Mouse (Mus musculus): ENCODE measurements around the gene Sccpdh. TPM values are rescaled to one million over a fixed set of nuclear protein-coding genes. Genes with fewer than 3 reads are reported as not detected.
"Not testable (repeated sequence)": the region's sequence is repeated elsewhere in the genome, so short reads cannot be mapped to it uniquely, and the experiment has no call there.

Sccpdh gene
- polyA plus RNA-seq, 1 experiment: 14.2 TPM

- Histone ChIP-seq H3K27ac (ENCODE audit: insufficient read depth, low read depth, low read length) (no peak overlapping the region), H3K4me3 (ENCODE audit: insufficient read depth, low read depth, low read length) (no peak overlapping the region), H3K36me3 (ENCODE audit: control insufficient read depth, insufficient read depth, low read length) (no peaks in the 10 kb centered on the region), H3K27me3 (replicated peaks; ENCODE audit: control insufficient read depth, insufficient read depth, low read length) (no peaks in the 10 kb centered on the region), H3K4me1 (ENCODE audit: control insufficient read depth, insufficient read depth, low read length) (no peaks in the 10 kb centered on the region)
- TF ChIP-seq POLR2A (IDR thresholded peaks at IDR 0.05; ENCODE audit: low read depth, low read length): no peak
- TF ChIP-seq CTCF (conservative IDR thresholded peaks at IDR 0.05; ENCODE audit: insufficient read depth, insufficient read length, low read depth, low read length): no peak
- 81% methylated on average over 11 of the region's 11 CpGs for WGBS
- no peak for DNase-seq
Observed at GRCm38 (mm10) chr1:179632746-179633413, 35.1 kb upstream of the Sccpdh start.

DNA sequence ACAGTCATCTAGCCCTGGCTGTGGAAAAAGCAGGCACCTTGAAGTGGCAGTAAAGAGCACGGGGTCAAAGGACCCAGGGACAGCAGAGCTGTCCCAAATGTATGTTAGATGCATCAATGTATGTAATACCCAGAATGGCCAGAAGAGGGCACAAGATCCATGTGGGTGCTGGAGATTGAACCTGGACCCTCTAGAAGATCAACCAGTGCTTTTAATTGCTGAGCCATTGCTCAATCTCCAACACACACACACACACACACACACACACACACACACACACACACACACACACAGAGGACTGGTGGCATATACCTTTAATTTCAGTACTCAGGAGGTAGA, 34.6 kb upstream of the Sccpdh start:
- Histone ChIP-seq H3K4me1 (ENCODE audit: control insufficient read depth, insufficient read depth, low read length) (no peaks in the 10 kb centered on the region), H3K36me3 (ENCODE audit: control insufficient read depth, insufficient read depth, low read length) (no peaks in the 10 kb centered on the region), H3K27ac (ENCODE audit: insufficient read depth, low read depth, low read length) (no peak overlapping the region), H3K4me3 (ENCODE audit: insufficient read depth, low read depth, low read length) (no peak overlapping the region), H3K27me3 (replicated peaks; ENCODE audit: control insufficient read depth, insufficient read depth, low read length) (no peaks in the 10 kb centered on the region)
- peak; percentile 43 for DNase-seq
- peak; percentile 40; the same call in 1 of the 2 replicates for TF ChIP-seq CTCF (conservative IDR thresholded peaks at IDR 0.05; ENCODE audit: insufficient read depth, insufficient read length, low read depth, low read length)
- no peak for TF ChIP-seq POLR2A (IDR thresholded peaks at IDR 0.05; ENCODE audit: low read depth, low read length)
- WGBS: 23% methylated on average over 1 of the region's 1 CpGs

DNA sequence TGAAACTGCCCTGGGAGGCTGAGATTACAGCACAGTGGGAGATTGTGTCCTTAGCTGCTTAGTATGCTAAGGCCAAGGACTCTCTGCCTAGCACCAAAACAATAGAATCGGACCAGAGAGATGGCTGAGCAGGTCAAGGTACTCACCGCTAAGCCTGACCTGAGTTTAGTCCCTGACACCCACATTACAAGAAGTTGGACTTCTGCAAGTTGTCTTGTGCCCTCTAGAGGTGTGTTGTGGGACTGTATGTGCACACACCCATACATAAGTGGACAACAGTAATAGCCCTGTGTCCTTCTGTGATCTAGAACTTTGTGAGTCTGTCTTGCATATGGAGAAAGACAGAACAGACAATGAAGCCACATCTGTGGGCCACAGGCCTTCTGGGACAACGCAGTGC, 33.9 kb upstream of the Sccpdh start:
- TF ChIP-seq POLR2A (IDR thresholded peaks at IDR 0.05; ENCODE audit: low read depth, low read length): no peak
- TF ChIP-seq CTCF (conservative IDR thresholded peaks at IDR 0.05; ENCODE audit: insufficient read depth, insufficient read length, low read depth, low read length): no peak
- no peak overlapping the region for H3K4me3 ChIP-seq (ENCODE audit: insufficient read depth, low read depth, low read length)
- H3K27me3 ChIP-seq (replicated peaks; ENCODE audit: control insufficient read depth, insufficient read depth, low read length): no peaks in the 10 kb centered on the region
- 88% methylated on average over 3 of the region's 3 CpGs for WGBS
- H3K36me3 ChIP-seq (ENCODE audit: control insufficient read depth, insufficient read depth, low read length): no peaks in the 10 kb centered on the region
- no peak overlapping the region for H3K27ac ChIP-seq (ENCODE audit: insufficient read depth, low read depth, low read length)
- H3K4me1 ChIP-seq (ENCODE audit: control insufficient read depth, insufficient read depth, low read length): no peaks in the 10 kb centered on the region
- no peak for DNase-seq

DNA sequence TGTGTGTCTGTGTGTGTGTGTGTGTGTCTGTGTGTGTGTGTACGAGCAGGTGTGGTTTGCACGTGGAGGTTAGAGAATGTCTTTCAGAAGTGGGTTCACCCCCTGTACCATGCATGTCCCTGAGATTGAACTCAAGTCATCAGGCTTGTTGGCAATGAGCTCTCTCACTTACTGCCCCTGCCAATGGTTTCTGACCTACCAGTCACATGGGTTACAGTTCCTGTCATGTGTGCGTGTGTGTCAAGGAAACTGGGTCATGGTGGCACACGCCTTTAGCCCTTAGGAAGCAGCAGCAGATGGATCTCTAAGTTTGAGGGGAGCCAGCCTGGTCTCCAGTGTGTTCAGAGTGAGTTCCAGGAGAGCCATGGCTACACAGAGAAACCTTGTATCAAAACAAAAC, 25.3 kb upstream of the Sccpdh start:
- TF ChIP-seq POLR2A (IDR thresholded peaks at IDR 0.05; ENCODE audit: low read depth, low read length) (no peak), CTCF (conservative IDR thresholded peaks at IDR 0.05; ENCODE audit: insufficient read depth, insufficient read length, low read depth, low read length) (no peak)
- 77% methylated on average over 4 of the region's 4 CpGs for WGBS
- Histone ChIP-seq H3K27me3 (replicated peaks; ENCODE audit: control insufficient read depth, insufficient read depth, low read length) (no peaks in the 10 kb centered on the region), H3K4me1 (ENCODE audit: control insufficient read depth, insufficient read depth, low read length) (no peaks in the 10 kb centered on the region; the same call in 1 of the 2 replicates), H3K36me3 (ENCODE audit: control insufficient read depth, insufficient read depth, low read length) (no peaks in the 10 kb centered on the region), H3K4me3 (ENCODE audit: insufficient read depth, low read depth, low read length) (no peak overlapping the region), H3K27ac (ENCODE audit: insufficient read depth, low read depth, low read length) (no peak overlapping the region)
- no peak for DNase-seq

DNA sequence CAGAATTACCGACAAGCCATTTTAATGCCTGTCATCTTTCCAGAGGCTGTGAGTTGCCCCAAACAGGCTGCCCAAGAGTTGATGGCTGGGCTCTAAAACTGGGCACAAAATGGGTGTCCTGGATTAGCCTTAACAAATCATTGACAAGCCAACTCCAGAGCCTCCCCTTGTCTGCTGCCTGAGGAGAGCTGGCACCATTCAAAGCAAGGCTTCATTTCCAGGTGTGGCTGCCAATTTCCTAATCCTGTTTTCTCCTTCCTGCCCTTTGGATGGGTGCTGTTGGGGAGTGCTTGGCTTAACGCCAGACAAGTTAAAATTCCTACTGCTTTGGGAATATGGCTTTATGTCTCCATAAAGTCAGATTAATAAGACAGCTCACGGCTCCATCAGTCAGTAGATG, 23.9 kb upstream of the Sccpdh start:
- H3K27me3 ChIP-seq (replicated peaks; ENCODE audit: control insufficient read depth, insufficient read depth, low read length): no peaks in the 10 kb centered on the region
- H3K27ac ChIP-seq (ENCODE audit: insufficient read depth, low read depth, low read length): no peak overlapping the region
- H3K4me3 ChIP-seq (ENCODE audit: insufficient read depth, low read depth, low read length): no peak overlapping the region
- TF ChIP-seq CTCF (conservative IDR thresholded peaks at IDR 0.05; ENCODE audit: insufficient read depth, insufficient read length, low read depth, low read length) (no peak), POLR2A (IDR thresholded peaks at IDR 0.05; ENCODE audit: low read depth, low read length) (no peak)
- DNase-seq: peak; percentile 65
- 42% methylated on average over 3 of the region's 3 CpGs for WGBS
- no peaks in the 10 kb centered on the region; the same call in 1 of the 2 replicates for H3K4me1 ChIP-seq (ENCODE audit: control insufficient read depth, insufficient read depth, low read length)
- no peaks in the 10 kb centered on the region for H3K36me3 ChIP-seq (ENCODE audit: control insufficient read depth, insufficient read depth, low read length)

- peak; percentile 84 for DNase-seq
- Histone ChIP-seq H3K27me3 (replicated peaks; ENCODE audit: control insufficient read depth, insufficient read depth, low read length) (no peaks in the 10 kb centered on the region), H3K4me1 (ENCODE audit: control insufficient read depth, insufficient read depth, low read length) (no peaks in the 10 kb centered on the region; the same call in 1 of the 2 replicates), H3K36me3 (ENCODE audit: control insufficient read depth, insufficient read depth, low read length) (no peaks in the 10 kb centered on the region), H3K4me3 (ENCODE audit: insufficient read depth, low read depth, low read length) (no peak overlapping the region), H3K27ac (ENCODE audit: insufficient read depth, low read depth, low read length) (no peak overlapping the region)
- WGBS: 60% methylated on average over 13 of the region's 13 CpGs
- peak; percentile 83 for TF ChIP-seq CTCF (conservative IDR thresholded peaks at IDR 0.05; ENCODE audit: insufficient read depth, insufficient read length, low read depth, low read length)
- no peak for TF ChIP-seq POLR2A (IDR thresholded peaks at IDR 0.05; ENCODE audit: low read depth, low read length)
Observed at GRCm38 (mm10) chr1:179645101-179645979, 22.7 kb upstream of the Sccpdh start.

DNA sequence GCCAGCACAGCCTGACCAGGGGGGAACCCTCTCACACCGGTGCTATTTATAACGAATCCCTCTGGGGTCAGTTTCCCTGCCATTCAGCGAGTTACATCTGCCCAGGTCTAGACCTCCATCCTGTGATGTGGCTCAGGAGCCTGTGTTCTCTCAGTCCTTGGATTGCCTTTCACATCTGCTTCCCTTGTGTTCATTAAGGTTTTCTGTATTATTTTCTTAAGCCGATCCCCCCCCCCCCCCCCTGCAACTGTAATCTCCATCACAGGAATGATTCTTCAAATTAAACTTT, 22.1 kb upstream of the Sccpdh start:
- no peaks in the 10 kb centered on the region; the same call in 1 of the 2 replicates for H3K4me1 ChIP-seq (ENCODE audit: control insufficient read depth, insufficient read depth, low read length)

GRCm38 (mm10) chr1:179648678-179649077, 19.3 kb upstream of the Sccpdh start:
- not testable (repeated sequence) for H3K4me3 ChIP-seq (ENCODE audit: insufficient read depth, low read depth, low read length); DNase-seq; H3K36me3 ChIP-seq (ENCODE audit: control insufficient read depth, insufficient read depth, low read length); H3K27me3 ChIP-seq (replicated peaks; ENCODE audit: control insufficient read depth, insufficient read depth, low read length); H3K27ac ChIP-seq (ENCODE audit: insufficient read depth, low read depth, low read length); H3K4me1 ChIP-seq (ENCODE audit: control insufficient read depth, insufficient read depth, low read length)
- 77% methylated on average over 4 of the region's 5 CpGs for WGBS

More for the DNA sequence above, 22.1 kb upstream of the Sccpdh start:
- TF ChIP-seq POLR2A (IDR thresholded peaks at IDR 0.05; ENCODE audit: low read depth, low read length) (no peak), CTCF (conservative IDR thresholded peaks at IDR 0.05; ENCODE audit: insufficient read depth, insufficient read length, low read depth, low read length) (no peak)
- no peak overlapping the region for H3K27ac ChIP-seq (ENCODE audit: insufficient read depth, low read depth, low read length)
- H3K4me3 ChIP-seq (ENCODE audit: insufficient read depth, low read depth, low read length): no peak overlapping the region
- H3K36me3 ChIP-seq (ENCODE audit: control insufficient read depth, insufficient read depth, low read length): no peaks in the 10 kb centered on the region
- H3K27me3 ChIP-seq (replicated peaks; ENCODE audit: control insufficient read depth, insufficient read depth, low read length): no peaks in the 10 kb centered on the region
- 19% methylated on average over 4 of the region's 4 CpGs for WGBS
- no peak for DNase-seq
